Mouse (Mus musculus): ENCODE results near the gene Rps5.
"Not testable (repeated sequence)": the region's sequence is repeated elsewhere in the genome, so short reads cannot be mapped to it uniquely, and the experiment has no call there.

The Rps5 gene

GRCm38 (mm10) chr7:12921705-12922465 is at the start of gene Rps5:
TSS of gene Rps5 (plus strand) at chr7:12922290.
- peak; percentile 98 for DNase-seq (ENCODE audit: low spot score)

DNA sequence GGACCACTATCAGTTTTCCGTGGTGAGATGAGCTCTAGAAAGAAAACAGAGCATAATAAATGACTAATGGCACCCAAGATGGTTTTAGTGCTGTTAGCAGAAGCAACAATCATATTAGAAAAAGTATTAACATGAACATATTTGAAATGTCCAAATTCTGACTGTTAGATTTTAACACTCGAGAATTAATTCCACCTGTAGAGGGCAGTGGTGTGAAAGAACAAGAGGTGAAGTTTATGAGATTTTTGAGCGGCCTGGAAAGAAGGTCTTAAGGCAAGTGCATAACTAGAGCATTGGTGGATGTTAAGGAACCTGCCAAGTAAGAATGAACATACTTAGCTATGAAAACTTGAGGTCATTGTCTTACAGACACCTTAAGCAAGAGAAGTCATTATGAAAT is 47.8 kb upstream of the Rps5 start:
- DNase-seq (ENCODE audit: low spot score), result no peak

DNA sequence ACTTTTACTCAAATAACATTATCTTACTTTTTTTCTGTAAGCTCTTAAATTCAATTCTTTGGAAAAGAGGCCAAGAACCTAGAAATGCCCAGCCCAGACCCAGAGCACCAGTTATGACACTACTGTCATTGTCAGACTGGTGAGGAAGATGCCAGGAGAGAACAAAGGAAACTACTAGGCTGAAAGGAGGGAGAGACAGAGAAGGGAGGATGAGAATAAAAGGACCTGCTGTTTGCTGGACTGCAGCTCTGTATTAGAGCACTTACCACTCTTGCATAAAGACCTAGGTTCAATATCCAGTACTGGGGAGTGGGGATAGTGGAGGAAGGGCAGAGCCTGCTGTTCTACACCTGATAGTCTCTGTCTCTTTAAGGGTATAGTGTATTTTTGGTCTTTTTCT is 42.1 kb upstream of the Rps5 start:
- DNase-seq (ENCODE audit: low spot score), result no peak

DNA sequence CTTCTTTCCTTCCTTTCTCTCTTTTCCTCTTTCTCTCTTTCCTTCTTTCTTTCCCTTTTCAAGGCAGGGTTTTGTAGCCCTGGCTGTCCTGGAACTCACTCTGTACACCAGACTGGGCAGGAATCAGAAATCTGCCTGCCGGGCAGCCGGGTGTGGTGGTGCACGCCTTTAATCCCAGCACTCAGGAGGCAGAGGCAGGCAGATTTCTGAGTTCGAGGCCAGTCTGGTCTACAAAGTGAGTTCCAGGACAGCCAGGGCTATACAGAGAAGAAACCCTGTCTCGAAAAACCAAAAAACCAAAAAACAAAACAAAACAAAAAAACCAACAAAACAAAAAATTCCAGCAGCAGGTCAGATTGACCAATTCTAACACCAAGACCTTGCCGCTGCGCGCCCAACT is 41.6 kb upstream of the Rps5 start:
- not testable (repeated sequence) for DNase-seq (ENCODE audit: low spot score)

DNA sequence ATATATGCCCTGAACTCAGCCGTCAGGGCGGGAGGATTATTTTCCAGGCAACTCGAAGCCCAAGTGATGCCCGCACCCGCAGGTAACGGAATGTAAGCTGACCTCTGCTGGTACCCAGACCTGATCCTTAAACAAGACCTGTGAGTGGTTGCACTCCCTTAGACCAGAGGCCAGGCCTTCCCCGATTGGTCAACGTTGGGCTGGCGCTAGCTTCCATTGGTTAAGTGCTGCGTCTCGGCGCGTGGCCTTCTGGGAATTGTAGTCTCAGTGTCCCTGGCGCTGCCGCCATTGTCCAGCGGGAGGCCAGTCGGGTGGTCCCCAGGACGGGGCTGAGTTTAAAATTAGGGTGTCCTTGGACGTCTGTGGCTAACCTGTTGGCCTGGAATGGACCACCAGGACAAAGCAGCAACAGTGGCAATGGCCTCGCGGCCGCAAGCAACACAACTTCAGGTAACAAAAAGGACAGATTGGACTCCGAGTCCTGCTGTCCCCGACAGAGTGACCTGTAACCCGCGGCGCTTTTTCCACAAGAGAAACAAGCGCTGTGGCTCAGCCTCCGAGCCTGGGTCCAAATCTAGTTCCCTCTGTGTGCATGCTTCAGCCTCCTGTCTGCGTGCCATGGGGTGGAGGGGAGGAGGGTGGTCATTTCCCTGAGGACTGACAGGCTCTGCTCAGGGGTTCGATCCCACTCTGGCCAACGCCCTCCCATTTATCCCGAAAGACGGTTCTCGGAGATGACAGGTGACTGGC is 41.0 kb upstream of the Rps5 start, which contains the start of gene Zfp128:
Gene Zfp128 (plus strand): TSS at position 267 of the 750 bp plus-strand sequence.
- peak; percentile 92 for DNase-seq (ENCODE audit: low spot score)

DNA sequence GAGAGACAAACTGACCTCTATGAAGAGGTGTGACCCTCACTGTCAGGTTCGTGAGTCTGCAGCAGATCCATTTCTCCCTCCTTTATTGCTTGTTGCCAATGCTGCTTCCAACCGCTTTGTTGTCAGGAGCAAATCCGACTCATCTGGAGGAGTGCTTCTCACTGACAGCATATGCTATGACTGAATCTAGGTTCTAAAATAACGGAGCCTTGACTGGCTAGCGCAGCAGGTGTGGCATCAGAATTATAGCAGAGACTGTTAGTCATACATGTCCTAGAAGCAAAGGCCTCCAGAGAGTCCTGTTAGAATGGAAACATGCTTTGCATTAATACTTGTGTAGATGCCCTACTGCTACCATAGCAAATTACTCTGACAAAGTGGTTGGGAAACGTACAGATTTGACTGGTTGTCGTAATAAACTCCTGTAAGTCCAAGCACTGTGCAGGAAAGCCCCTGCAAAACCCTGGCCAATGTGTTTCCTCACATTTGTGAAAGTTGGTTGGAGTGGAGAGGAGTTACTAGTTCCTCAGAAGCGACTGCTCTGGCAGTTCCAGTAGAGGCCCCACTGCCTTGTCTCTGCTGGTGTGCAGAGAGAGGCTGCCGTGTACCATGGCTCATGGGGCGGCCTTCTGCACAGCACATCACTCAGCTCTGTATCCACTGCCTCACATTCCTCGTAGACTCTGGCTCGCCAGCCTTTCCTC is 35.4 kb upstream of the Rps5 start:
- no peak for DNase-seq (ENCODE audit: low spot score)

DNA sequence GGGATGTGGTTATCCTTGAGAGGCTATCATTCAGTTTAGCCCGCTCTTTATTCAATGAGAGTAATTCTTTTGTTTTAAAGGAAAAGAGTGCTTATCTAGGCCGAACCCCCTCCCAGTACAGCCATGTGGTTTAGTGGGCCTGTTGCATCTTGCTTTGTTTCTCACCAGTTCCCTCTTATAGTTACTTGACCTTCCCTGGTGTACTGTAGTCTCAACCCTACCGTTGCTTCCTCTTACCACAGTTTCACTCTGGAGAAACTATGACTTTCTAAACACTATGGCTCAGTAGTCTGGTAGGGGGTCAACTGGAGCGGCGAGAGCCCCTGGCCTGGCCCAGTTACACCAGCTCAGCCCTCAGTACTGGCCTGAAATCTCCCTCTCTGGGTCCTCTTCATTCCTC is 34.5 kb upstream of the Rps5 start:
- DNase-seq (ENCODE audit: low spot score), result no peak

DNA sequence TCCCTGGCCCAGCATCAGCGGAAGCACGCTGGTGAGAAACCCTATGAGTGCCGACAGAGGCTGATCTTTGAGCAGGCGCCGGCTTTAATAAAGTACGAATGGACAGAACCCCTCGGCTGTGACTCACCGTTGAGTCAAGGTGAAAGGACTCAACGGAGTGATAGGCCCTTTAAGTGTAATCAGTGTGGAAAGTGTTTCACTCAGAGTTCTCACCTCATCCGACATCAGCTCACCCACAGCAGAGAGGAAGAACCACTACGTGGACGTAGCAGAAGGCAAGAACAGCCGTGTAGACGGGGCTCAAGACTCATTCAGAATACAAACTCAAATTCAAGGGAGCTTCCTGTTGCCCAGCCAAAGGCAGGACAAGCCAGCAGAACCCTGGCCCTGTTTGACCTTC is 31.2 kb upstream of the Rps5 start:
- DNase-seq (ENCODE audit: low spot score), result no peak

DNA sequence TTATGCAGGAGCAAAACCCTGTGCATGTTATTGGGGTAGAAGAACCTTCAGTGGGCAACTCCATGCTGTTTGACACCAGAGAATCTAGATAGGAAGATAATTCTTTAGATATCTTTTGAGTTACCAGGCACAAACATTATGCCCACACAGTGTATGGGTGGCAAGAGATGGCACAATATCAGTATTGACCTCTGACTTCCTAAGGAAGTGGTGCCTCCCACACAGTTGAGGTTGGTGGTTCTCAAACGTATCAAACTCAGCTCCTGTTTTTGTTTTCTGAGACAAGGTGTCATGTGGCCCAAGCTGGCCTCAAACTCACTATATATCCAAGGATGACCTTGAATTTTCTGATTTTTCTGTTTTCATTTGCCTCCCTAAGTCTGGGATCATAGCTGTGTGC is 30.8 kb upstream of the Rps5 start:
- no peak for DNase-seq (ENCODE audit: low spot score)

- peak; percentile 91 for DNase-seq (ENCODE audit: low spot score)
Measured at GRCm38 (mm10) chr7:12897655-12898410, 24.3 kb upstream of the Rps5 start, which contains the start of gene Zscan22. TSS of gene Zscan22 (plus strand) at chr7:12897815.

DNA sequence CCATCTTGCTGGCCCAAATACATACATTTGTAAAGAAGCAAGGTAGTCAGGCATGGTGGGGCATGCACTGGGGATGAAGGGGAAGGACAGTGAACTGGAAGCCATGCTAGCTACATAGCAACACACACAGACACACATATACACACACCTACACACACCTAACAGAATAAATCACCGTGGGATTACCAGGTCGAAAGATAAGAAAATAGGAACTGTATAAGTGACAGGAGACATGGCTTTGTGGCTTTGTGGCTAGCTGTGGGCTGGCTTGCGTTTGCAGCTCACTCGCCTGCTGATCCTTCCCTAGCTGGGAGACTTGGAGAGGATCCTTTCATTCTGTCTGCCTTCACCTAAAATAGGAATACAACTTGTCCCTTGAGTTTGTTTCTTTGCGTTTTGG is 20.6 kb upstream of the Rps5 start:
- no peak for DNase-seq (ENCODE audit: low spot score)

DNA sequence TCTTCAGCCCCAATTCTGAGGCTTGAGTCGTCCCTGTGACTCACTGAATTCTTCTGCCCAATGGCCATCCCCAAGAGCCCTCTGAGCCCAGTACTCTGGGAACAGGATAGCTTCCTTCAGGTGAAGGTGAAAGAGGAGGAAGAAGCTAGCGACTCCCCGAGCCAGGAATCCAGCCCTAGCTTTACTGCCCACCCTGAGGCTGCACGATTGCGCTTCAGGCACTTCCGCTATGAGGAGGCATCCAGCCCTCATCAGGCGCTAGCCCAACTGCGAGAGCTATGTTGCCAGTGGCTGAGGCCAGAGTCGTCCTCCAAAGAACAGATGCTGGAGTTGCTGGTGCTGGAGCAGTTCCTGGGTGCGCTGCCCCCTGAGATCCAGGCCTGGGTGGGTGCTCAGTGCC is 18.5 kb upstream of the Rps5 start:
- no peak for DNase-seq (ENCODE audit: low spot score)

- DNase-seq (ENCODE audit: low spot score), result no peak
Measured at GRCm38 (mm10) chr7:12905146-12905545, 16.9 kb upstream of the Rps5 start.

DNA sequence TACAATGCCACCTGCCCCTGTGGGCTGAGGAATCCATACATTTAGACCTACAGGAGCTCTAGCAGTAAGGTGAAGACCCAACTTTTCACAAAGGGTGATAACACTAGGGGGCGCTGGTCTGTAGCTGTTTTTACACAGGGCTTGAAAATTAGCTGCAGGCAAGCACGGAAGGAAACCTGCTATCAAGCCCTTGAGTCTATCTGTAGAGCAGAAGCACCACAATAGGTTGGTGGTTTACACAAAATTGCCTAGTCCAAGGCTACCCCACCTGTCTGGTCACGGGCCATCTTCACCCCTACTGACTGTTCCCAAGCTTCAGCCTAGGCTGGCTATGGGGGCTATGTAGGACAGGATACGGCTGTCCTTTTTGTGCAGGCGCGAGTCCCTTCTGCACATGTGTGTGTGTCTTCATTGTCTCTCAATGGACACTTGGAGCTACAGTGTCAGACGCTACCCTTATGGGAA is 12.6 kb upstream of the Rps5 start:
- peak; percentile 52 for DNase-seq (ENCODE audit: low spot score)

DNA sequence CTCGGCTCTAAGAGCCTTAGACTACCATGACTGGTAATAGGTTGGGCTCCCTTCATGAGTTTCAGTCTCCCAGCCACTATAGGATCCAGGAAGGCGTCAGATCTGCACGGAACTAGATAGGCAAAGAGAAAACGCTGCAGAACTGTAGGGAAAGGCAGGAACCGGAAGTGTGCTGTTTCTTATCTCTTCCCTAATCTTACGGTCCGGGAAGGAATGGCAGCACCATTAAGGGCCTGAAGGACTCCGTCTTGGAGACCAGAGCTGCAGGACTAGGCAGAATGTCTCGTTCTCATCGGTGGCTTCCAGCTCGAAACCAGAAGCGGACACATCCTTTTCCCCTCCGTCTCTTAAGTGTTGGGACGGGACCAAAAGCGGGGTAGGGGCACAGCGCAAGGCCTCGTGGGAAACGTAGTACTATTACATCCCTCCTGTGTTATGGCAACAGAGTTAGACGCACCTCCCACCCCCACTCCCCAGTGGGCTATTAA is 11.9 kb upstream of the Rps5 start:
- peak; percentile 25 for DNase-seq (ENCODE audit: low spot score)

DNA sequence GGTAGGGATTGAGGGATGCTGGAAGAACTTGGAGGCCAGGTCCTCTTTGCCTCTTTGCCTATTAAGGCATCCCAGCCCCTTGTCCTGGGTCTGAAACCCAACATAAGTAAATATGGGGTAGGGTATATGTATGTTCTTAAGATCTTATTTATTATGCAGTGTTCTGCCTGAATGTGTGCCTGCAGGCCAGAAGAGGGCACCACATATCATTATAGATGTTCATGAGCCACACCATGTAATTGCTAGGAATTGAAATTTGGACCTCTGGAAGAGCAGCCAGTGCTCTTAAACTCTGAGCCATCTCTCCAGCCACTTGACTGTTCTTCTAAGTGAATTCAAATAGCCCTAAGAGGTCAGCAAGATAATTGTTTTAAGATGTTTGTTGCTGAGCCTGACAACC is 8.5 kb upstream of the Rps5 start:
- no peak for DNase-seq (ENCODE audit: low spot score)

DNA sequence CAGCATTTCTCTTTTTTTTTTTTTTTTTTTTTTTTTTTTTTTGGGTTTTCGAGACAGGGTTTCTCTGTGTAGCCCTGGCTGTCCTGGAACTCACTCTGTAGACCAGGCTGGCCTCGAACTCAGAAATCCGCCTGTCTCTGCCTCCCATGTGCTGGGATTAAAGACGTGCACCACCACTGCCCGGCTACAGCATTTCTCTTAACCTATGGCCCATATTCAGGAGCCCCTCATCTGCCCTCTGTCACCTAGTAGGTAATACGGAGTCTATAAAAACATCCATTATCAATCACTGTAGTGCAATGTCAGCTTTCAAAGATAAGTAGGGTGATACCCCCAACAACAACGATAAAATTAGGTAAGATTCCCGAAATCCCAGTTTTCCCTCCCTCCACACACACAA is 1.6 kb upstream of the Rps5 start:
- DNase-seq (ENCODE audit: low spot score), result not testable (repeated sequence)

DNA sequence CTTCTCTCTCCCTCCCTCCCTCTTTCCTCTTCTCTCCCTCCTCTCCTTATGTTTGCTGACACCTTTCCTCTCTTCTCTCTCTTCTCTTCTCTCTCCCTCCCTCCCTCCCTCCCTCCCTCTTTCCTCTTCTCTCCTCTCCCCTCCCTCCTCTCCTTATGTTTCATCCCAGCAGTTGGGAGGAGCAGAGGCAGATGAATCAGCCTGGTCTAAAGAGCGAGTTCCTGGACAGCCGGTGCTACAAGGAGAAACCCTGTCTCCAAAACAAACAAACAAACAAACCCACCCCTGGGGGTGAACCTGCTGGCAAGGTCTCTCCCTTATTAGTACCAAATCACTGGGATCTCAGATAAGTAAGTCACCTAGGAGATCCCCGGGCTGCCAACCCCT is 779 bp upstream of the Rps5 start:
- no peak for DNase-seq (ENCODE audit: low spot score)

GRCm38 (mm10) chr7:12922729-12923128 is 639 bp downstream of the Rps5 start:
- no peak for DNase-seq (ENCODE audit: low spot score)

DNA sequence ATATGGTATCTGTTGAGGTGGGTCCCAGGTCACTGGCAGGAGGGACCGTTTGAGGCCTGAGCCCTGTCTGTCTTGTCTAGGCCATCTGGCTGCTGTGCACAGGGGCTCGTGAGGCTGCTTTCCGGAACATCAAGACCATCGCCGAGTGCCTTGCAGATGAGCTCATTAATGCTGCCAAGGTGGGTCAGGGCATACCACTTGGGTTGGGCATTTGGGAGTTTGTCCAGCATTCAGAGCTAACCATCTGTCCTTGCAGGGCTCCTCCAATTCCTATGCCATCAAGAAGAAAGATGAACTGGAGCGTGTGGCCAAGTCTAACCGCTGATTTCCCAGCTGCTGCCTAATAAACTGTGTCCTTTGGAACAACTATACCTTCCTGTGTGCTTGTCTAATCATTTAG is 4.2 kb downstream of the Rps5 start:
- no peak for DNase-seq (ENCODE audit: low spot score)

DNA sequence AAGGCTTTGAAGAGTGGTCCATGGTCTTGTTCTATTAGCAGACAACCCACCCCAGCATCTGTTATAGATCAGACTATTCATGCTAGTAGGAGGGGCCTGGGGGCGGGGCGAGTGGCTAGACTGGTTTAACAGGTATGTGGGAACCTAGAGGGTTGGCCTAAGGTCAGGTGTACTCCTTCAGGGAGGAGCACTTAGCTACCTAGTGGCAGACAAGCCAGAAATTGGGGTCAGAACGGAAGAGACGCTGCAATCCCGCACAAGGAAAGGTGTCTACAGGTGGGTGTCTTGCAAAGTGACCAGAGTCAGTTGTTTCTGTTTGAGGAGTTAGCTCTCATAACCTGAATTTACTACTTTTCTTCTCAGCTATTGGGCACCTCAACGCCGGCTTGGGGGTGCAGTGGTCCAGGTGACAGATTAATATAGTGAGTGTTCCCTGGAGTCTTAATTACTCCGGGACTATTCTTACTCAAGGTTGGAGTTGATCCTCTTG is 5.1 kb downstream of the Rps5 start, which contains the start of gene Rnf225:
Gene Rnf225 (plus strand): TSS at position 226 of the 490 bp plus-strand sequence.
- no peak for DNase-seq (ENCODE audit: low spot score)
